Mouse (Mus musculus) bone marrow, adult 2 months (tissue): ENCODE measurements at regions not wholly inside any gene's neighbourhood (a gene's known extent, or its start where the extent isn't known, plus 50 kb on each side); places are given as distances from the start of the nearest gene placed in this dataset.

Experiments
- CTCF ChIP-seq: fragments of 200-500 bp; IDR thresholded peaks from 2 replicates; pipeline ENCODE4 v1.5.1; 2011; ENCODE audit warnings: low read length, control low read depth; ENCODE audit not compliant: control insufficient read depth, insufficient read depth
- POLR2A ChIP-seq: fragments of 200-500 bp; IDR thresholded peaks from 2 replicates; pipeline ENCODE4 v1.6.1; 2011; ENCODE audit warnings: low read depth, mild to moderate bottlenecking, control low read depth, low read length, borderline replicate concordance; ENCODE audit not compliant: control insufficient read depth

DNA sequence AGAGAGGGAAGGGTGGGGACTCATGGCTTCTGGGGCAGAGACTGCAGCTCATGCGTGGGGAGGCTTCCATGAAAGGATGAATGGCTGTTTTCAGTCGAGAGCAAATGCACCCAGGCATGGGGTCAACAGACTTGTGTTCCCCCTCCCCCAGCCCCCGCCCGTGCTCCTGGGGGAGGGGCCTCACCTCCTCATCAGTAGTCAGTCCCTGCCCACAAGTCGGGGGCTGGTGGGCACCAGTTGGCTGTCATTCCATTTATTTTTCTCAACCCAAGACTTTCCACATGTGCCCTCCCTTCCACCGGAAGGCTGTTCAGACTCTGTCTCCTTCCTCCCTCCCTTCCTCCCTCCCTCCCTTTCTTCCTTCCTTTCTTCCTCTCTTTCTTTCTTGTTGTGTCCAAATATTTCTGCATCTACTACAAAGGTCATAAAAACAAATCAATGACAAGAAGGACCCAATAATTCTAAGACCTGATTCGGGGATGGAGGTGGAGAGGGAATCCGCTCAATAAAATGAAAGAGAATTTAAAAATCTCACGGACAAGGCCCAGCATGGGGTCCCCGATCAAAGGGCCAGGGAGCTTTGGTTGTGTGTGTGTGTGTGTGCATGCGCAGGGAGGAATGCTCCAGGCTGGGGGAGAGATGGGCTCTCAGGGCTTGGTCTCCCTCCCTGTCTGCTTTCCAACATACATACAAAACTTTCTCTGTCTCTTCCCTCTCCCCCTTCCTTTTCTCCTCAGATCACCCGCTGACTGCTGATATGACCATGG is 57.7 kb downstream of the Rpl14 start:
- no peak for TF ChIP-seq CTCF
- TF ChIP-seq POLR2A = no peak
